Mouse (Mus musculus): ENCODE data around the gene Rbp4. TPM values are rescaled to one million over a fixed set of nuclear protein-coding genes. Genes with fewer than 3 reads are reported as not detected.
A peak's percentile ranks its signal among the peaks of the same experiment; 100 is the strongest.

Gene Rbp4
- total and polyA plus RNA-seq, 3 experiments: not detected

DNA sequence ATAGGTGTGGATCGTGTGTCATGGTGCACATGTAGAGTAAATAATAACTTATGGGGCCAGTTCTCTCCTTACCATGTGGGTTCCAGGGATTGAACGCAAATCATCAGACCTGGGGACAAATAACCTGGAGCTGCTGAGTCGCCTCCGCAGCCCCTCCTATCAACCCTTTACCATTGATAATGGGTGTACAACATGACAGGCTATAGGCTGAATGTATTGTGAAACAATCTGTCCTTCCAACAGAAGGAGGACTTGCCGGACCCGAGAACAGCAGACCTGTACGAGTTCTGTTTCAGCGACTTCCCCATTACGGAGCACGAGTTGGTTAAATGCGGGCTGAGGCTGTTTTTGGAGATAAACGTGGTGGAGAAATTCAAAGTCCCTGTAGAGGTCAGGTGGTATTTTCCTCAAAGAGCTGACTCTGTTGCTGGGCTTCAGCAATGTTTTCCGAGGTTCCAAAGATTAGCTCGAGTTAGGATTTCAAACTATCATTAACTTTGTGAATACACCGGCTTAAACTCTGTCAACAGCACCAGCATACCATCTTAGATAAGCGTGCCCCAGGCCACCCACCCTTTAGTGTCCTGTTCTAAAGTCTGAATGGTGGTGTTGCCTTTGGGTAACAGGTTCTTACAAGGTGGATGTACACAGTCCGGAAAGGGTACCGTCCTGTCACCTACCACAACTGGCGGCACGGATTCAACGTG lies 36.7 kb upstream of the Rbp4 start:
- peaks cover 0 to 1% of the 10 kb centered on the region in 2 experiments; a peak in 3 of 4 replicates for H3K27me3 ChIP-seq (ENCODE audit: control insufficient read depth in 1 of 2, insufficient read depth in 2 of 2, low read length in 2 of 2)
- H3K36me3 ChIP-seq (ENCODE audit: control insufficient read depth in 1 of 2, insufficient read depth in 2 of 2, low read length in 2 of 2): no peaks in the 10 kb centered on the region
- no peaks in the 10 kb centered on the region for H3K79me2 ChIP-seq (ENCODE audit: control insufficient read depth, insufficient read depth, low read length, poor library complexity)
- H3K27ac ChIP-seq (ENCODE audit: control insufficient read depth, low read depth, low read length): no peak overlapping the region
- no peak overlapping the region for H3K9ac ChIP-seq (ENCODE audit: control insufficient read depth, low read depth, low read length, poor library complexity, severe bottlenecking)
- TF ChIP-seq CHD1 (IDR thresholded peaks at IDR 0.05; ENCODE audit: low read depth, low read length): no peak
- TF ChIP-seq TCF12 (IDR thresholded peaks at IDR 0.05; ENCODE audit: low read depth, low read length): no peak
- TF ChIP-seq MYB (IDR thresholded peaks at IDR 0.05; ENCODE audit: low read depth, low read length): no peak
- TF ChIP-seq ZMIZ1 (IDR thresholded peaks at IDR 0.05; ENCODE audit: low read depth, low read length): no peak
- no peak for TF ChIP-seq SIN3A (IDR thresholded peaks at IDR 0.05; ENCODE audit: low read length)
- TF ChIP-seq HCFC1 (IDR thresholded peaks at IDR 0.05; ENCODE audit: low read depth, low read length): no peak
- TF ChIP-seq CHD2 (IDR thresholded peaks at IDR 0.05; ENCODE audit: low read length): no peak
- no peak for TF ChIP-seq ETS1 (IDR thresholded peaks at IDR 0.05; ENCODE audit: low read depth, low read length)
- TF ChIP-seq JUND (IDR thresholded peaks at IDR 0.05; ENCODE audit: low read depth, low read length): no peak
- TF ChIP-seq EP300 (IDR thresholded peaks at IDR 0.05; ENCODE audit: low read depth in 1 of 2, low read length in 2 of 2): no peak
- TF ChIP-seq CTCF (IDR thresholded peaks at IDR 0.05 in 2 of 3, conservative IDR thresholded peaks at IDR 0.05 in 1 of 3; ENCODE audit: control insufficient read depth in 1 of 3, insufficient read depth in 1 of 3, low read depth in 2 of 3, low read length in 3 of 3, poor library complexity in 1 of 3, severe bottlenecking in 1 of 3): no peak
- no peak for TF ChIP-seq NRF1 (IDR thresholded peaks at IDR 0.05; ENCODE audit: insufficient read depth, low read depth, low read length, poor library complexity, severe bottlenecking)
- TF ChIP-seq POLR2AphosphoS2 (IDR thresholded peaks at IDR 0.05; ENCODE audit: low read length): no peak
- no peak for TF ChIP-seq MYC (IDR thresholded peaks at IDR 0.05; ENCODE audit: low read depth, low read length)
- TF ChIP-seq POLR2A (IDR thresholded peaks at IDR 0.05; ENCODE audit: control insufficient read depth in 1 of 2, insufficient read depth in 1 of 2, low read depth in 1 of 2, low read length in 2 of 2, poor library complexity in 1 of 2): no peak
- no peak for TF ChIP-seq MAZ (IDR thresholded peaks at IDR 0.05; ENCODE audit: low read depth, low read length)
- no peak for TF ChIP-seq NELFE (IDR thresholded peaks at IDR 0.05; ENCODE audit: low read depth, low read length)
- TF ChIP-seq MAFK (IDR thresholded peaks at IDR 0.05; ENCODE audit: borderline replicate concordance, low read depth, low read length): no peak
- no peak for TF ChIP-seq MAX (IDR thresholded peaks at IDR 0.05; ENCODE audit: low read length)
- no peak overlapping the region for H3K4me3 ChIP-seq (ENCODE audit: control insufficient read depth in 1 of 2, insufficient read depth in 1 of 2, low read depth in 2 of 2, low read length in 2 of 2)
- DNase-seq (ENCODE audit: low read depth, low spot score): no peak
- H3K4me1 ChIP-seq (ENCODE audit: control insufficient read depth in 1 of 2, insufficient read depth in 2 of 2, low read length in 2 of 2): no peaks in the 10 kb centered on the region
- no peaks in the 10 kb centered on the region for H3K9me3 ChIP-seq (replicated peaks; ENCODE audit: insufficient read depth, low read length)

DNA sequence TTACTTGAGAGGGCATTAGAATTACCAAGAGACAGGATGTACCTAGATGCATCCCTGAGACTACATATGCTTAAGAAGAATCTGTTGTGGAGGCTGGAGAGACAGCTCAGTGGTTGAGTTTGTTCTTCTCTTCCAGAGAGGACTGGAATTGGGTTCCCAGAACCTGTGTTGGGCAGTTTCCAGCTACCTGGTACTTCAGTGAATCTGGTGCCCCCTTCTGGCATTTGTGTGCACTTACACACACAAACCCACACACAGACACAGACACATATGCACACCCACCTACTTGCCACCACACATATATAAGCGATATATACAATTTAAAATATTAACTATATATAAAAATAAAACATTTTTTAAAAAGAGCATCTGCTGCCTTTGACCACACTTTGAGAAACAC lies 31.2 kb upstream of the Rbp4 start:
- H3K4me1 ChIP-seq (ENCODE audit: control insufficient read depth in 1 of 2, insufficient read depth in 2 of 2, low read length in 2 of 2): no peaks in the 10 kb centered on the region
- TF ChIP-seq MYC (IDR thresholded peaks at IDR 0.05; ENCODE audit: low read depth, low read length) (no peak), RAD21 (IDR thresholded peaks at IDR 0.05; ENCODE audit: low read depth, low read length) (no peak; the same call in 1 of the 2 replicates), CTCF (IDR thresholded peaks at IDR 0.05 in 2 of 3, conservative IDR thresholded peaks at IDR 0.05 in 1 of 3; ENCODE audit: control insufficient read depth in 1 of 3, insufficient read depth in 1 of 3, low read depth in 2 of 3, low read length in 3 of 3, poor library complexity in 1 of 3, severe bottlenecking in 1 of 3) (peak in 2 of 3 experiments; percentile 21 to 26; a peak in 3 of 6 replicates), ELF1 (IDR thresholded peaks at IDR 0.05; ENCODE audit: low read depth, low read length) (no peak), ZC3H11A (IDR thresholded peaks at IDR 0.05; ENCODE audit: low read depth, low read length) (no peak)
- peak; percentile 7 for DNase-seq (ENCODE audit: low read depth, low spot score)

More for the DNA sequence above, 31.2 kb upstream of the Rbp4 start:
- H3K27me3 ChIP-seq (ENCODE audit: control insufficient read depth in 1 of 2, insufficient read depth in 2 of 2, low read length in 2 of 2): peaks cover 0 to 1% of the 10 kb centered on the region in 2 experiments; a peak in 1 of 4 replicates
- no peak overlapping the region for H3K27ac ChIP-seq (ENCODE audit: control insufficient read depth, low read depth, low read length)
- no peaks in the 10 kb centered on the region for H3K9me3 ChIP-seq (replicated peaks; ENCODE audit: insufficient read depth, low read length)
- H3K36me3 ChIP-seq (ENCODE audit: control insufficient read depth in 1 of 2, insufficient read depth in 2 of 2, low read length in 2 of 2): no peaks in the 10 kb centered on the region
- H3K4me3 ChIP-seq (ENCODE audit: control insufficient read depth in 1 of 2, insufficient read depth in 1 of 2, low read depth in 2 of 2, low read length in 2 of 2): no peak overlapping the region
- no peaks in the 10 kb centered on the region for H3K79me2 ChIP-seq (ENCODE audit: control insufficient read depth, insufficient read depth, low read length, poor library complexity)
- no peak overlapping the region for H3K9ac ChIP-seq (ENCODE audit: control insufficient read depth, low read depth, low read length, poor library complexity, severe bottlenecking)

Data from MEL (cell line).